Mouse (Mus musculus): ENCODE results near the gene Cenph. TPM values are rescaled to one million over a fixed set of nuclear protein-coding genes. Genes with fewer than 3 reads are reported as not detected.

Gene Cenph
- not detected for polyA plus RNA-seq (2014; fragmentation: Illumina TruSeq; extraction: RNeasy Lipid Tissue Mini Kit (QIAGEN cat#74804); ENCODE audit: low read depth, low replicate concordance)

GRCm38 (mm10) chr13:100775252-100776055 is at the start of gene Cenph:
Gene Cenph, minus strand, starts transcription at chr13:100775899.

GRCm38 (mm10) chr13:100786414-100786867 is 10.7 kb upstream of the Cenph start, which contains the start of gene Ccnb1:
Gene Ccnb1, minus strand, starts transcription at chr13:100786570.

GRCm38 (mm10) chr13:100744036-100744744 is 31.5 kb downstream of the Cenph start, which contains the start of gene Mrps36:
Gene Mrps36, minus strand, starts transcription at chr13:100744659.

GRCm38 (mm10) chr13:100730861-100731176 is 44.9 kb downstream of the Cenph start, which contains the start of gene Cdk7:
Gene Cdk7, minus strand, starts transcription at chr13:100730939.

Other genes with a start within 250 kb of the Cenph start
- gene Ocln, start 223.2 kb downstream of the Cenph start, polyA plus RNA-seq (2014; fragmentation: Illumina TruSeq; extraction: RNeasy Lipid Tissue Mini Kit (QIAGEN cat#74804); ENCODE audit: low read depth, low replicate concordance): 0.68 TPM
- gene Marveld2, start 158.9 kb downstream of the Cenph start, polyA plus RNA-seq (2014; fragmentation: Illumina TruSeq; extraction: RNeasy Lipid Tissue Mini Kit (QIAGEN cat#74804); ENCODE audit: low read depth, low replicate concordance): 0.45 TPM
- gene Ak6, start 124.9 kb downstream of the Cenph start, polyA plus RNA-seq (2014; fragmentation: Illumina TruSeq; extraction: RNeasy Lipid Tissue Mini Kit (QIAGEN cat#74804); ENCODE audit: low read depth, low replicate concordance): 98.4 TPM
- gene Rad17, start 124.8 kb downstream of the Cenph start, polyA plus RNA-seq (2014; fragmentation: Illumina TruSeq; extraction: RNeasy Lipid Tissue Mini Kit (QIAGEN cat#74804); ENCODE audit: low read depth, low replicate concordance): 20.0 TPM
- 4.0 TPM for gene Taf9, start 124.3 kb downstream of the Cenph start, polyA plus RNA-seq (2014; fragmentation: Illumina TruSeq; extraction: RNeasy Lipid Tissue Mini Kit (QIAGEN cat#74804); ENCODE audit: low read depth, low replicate concordance)
- gene Ccdc125, start 106.2 kb downstream of the Cenph start, polyA plus RNA-seq (2014; fragmentation: Illumina TruSeq; extraction: RNeasy Lipid Tissue Mini Kit (QIAGEN cat#74804); ENCODE audit: low read depth, low replicate concordance): 0.79 TPM
- 29.4 TPM for gene Cdk7, start 45.0 kb downstream of the Cenph start, polyA plus RNA-seq (2014; fragmentation: Illumina TruSeq; extraction: RNeasy Lipid Tissue Mini Kit (QIAGEN cat#74804); ENCODE audit: low read depth, low replicate concordance)
- 220 TPM for gene Mrps36, start 31.2 kb downstream of the Cenph start, polyA plus RNA-seq (2014; fragmentation: Illumina TruSeq; extraction: RNeasy Lipid Tissue Mini Kit (QIAGEN cat#74804); ENCODE audit: low read depth, low replicate concordance)
- not detected for gene Ccnb1, start 10.7 kb upstream of the Cenph start, polyA plus RNA-seq (2014; fragmentation: Illumina TruSeq; extraction: RNeasy Lipid Tissue Mini Kit (QIAGEN cat#74804); ENCODE audit: low read depth, low replicate concordance)
- 20.3 TPM for gene Slc30a5, start 57.5 kb upstream of the Cenph start, polyA plus RNA-seq (2014; fragmentation: Illumina TruSeq; extraction: RNeasy Lipid Tissue Mini Kit (QIAGEN cat#74804); ENCODE audit: low read depth, low replicate concordance)

Data from heart, adult 10 weeks (tissue).